Mouse (Mus musculus): ENCODE results near the gene Rbm10.

Gene Rbm10

DNA sequence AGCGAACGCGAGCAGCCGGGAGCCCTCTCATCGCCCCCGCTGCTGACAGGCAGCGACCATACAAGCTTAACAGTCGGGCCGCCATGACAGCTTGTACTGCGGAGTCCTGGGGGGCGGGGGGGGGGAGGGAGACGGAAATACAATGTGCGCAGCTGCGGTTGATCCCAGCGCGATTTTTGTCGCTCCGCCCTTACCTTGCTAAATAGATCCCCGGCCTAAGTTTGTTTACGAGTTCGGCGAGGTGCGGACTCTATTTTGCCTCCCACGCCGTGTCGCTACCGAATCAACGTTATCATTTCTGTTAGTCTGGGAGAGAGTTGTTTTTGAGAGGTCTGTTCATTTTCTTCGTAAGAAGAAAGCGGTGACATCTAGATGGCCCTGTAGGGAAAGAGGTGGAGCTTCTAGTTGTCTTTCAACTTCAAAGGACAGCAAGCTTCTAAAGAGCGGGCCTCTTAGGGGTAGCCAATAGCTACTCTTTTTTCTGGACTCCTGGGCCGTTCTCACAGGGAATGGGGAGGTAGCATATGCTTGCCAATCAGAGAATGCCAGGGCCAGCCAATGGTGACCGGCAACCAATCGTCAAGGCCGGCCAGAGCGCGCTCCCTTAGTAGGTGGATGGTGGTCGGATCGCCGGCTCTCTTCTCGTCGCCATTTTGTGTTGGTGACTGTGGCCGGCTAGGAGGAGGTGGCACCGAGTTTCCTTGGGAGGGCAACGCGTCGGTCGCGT lies at the start of gene Rbm10, which contains the start of gene Ndufb11:
Gene Rbm10, plus strand, starts transcription at position 328 of the 727 bp plus-strand sequence.
Gene Ndufb11, minus strand, starts transcription at position 444 of the 727 bp plus-strand sequence.
- in situ Hi-C loops (cut with MboI, MseI): loop anchor here (10.0 kb wide), 2 partner anchors 193 to 1557 kb away; partner anchors contain the start of gene Jade3 (in 1 of the 2)

DNA sequence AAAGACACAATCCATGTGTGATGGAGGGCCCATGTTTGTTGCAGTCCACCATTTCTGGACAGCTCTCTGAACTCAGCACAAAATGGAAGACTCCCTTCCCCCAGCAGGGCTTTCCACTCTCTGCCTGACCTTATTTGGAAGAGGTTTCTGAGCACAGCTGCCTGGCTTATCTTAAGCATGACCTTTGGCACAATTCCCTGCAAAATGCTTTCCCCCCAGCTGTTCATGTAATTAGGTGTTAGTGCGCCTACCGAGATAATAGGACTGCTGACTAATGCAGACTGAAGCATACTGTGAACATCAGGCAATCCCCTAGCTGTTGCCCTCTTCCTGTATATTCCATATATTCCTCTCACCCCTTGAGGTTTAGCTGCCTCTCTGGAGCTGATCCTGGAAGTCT lies 46.3 kb upstream of the Rbm10 start:
- in situ Hi-C loops (cut with MboI, MseI): no loop called here

DNA sequence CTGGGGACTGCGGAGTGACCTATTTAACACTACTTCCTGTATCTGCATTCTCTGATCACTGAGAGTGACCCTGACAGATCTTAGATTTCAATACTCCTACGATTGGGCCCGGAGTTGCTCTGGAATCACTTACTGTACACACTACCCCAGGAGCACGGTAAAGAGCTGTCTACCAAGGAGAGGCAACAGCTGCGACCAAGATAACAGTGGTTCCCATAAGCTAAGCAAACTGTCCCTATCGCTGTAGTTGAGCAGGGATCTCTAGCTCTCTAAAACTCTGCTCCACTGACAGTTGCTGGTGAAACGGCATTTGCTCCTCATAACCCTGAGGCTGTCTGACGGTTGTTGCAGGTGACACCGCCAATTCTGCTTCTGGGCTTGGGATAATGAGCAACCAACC lies 44.6 kb upstream of the Rbm10 start:
- in situ Hi-C loops (cut with MboI, MseI): no loop called here

DNA sequence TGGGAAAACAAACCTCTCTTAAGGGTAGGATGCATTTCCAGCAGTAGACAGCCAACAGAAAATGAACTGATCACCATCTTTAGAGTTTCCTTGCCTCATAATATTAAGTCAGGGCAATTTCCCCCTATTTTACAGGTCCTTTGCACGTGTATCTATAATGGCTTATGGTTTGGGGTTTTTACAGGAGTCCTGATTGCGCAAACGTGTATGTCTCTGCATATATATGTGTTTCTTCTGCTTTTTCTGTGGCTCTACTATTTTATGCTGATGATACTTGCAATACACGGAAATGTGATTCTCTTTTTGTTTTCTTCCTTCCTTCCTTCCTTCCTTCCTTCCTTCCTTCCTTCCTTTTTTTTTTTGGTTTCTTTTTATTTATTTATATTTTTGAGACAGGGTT lies 43.4 kb upstream of the Rbm10 start:
- in situ Hi-C loops (cut with MboI, MseI): no loop called here

GRCm38 (mm10) chrX:20587968-20588367 lies 29.3 kb upstream of the Rbm10 start:
- in situ Hi-C loops (cut with MboI, MseI): no loop called here

GRCm38 (mm10) chrX:20608500-20608899 lies 8.8 kb upstream of the Rbm10 start:
- in situ Hi-C loops (cut with MboI, MseI): no loop called here

DNA sequence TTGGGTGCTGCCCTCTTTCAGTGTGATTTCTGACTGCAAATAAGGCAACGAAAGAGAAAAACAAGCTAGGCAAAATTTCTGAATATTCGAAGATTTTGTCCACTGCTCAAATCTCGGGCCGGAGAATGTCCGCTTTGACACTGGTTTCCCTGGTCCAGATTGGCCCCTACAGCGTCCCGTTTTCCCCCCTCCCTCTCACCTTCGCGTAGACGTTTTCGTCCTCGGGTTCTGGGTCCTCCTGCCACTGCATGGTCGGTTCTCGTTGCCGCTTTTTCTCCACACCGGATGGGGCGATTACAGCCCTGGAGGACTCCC lies 485 bp upstream of the Rbm10 start:
- in situ Hi-C loops (cut with MboI, MseI): loop anchor here (10.0 kb wide), 2 partner anchors 192 to 1558 kb away; partner anchors contain the start of gene Jade3 (in 1 of the 2)

DNA sequence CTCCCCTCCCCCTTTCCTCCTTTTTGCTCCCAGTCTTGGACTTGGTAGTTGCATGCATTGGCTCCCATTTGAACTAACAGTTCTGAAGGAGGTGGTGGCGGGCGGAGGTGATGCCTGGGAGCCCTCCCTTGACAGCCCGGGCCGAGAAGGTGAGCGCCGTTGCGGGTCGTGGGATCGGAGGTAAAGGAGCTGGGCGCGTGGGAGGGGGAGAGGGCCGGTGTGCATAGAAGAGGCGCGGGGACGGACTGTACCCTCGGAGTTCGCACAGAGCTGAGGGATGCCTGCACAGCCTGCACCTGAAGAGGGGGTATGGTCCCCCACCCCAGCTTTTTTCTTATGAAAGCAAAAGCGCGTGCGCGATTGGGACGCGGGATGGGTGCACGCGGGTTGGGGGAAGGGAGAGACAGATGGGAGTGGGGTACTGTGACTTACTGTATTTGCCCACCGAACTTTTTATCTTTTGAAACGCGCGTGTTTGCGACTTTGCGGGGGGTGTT lies 648 bp downstream of the Rbm10 start:
- in situ Hi-C loops (cut with MboI, MseI): loop anchor here (10.0 kb wide), 2 partner anchors 193 to 1557 kb away; partner anchors contain the start of gene Jade3 (in 1 of the 2)

DNA sequence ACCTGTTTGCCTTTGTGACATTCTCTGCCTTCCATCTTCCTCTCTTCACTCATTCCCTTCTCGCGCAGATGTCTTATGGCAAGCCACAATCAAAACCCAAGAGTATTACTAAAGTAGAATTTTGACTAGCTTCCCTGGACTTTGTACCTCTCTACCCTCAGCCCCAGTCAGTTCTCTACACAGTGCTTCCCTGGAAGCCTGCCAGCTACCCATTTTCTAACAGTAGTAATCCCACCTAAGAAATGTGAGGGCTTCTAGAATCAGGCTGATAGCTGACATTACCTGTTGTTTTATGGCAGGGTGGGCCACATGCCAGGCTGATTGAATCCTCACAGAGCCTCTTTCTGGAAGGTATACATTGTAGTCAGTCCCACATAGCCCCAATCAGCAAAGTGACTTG lies 20.8 kb downstream of the Rbm10 start:
- in situ Hi-C loops (cut with MboI, MseI): no loop called here

GRCm38 (mm10) chrX:20644780-20645179 lies 27.5 kb downstream of the Rbm10 start:
- in situ Hi-C loops (cut with MboI, MseI): no loop called here

- in situ Hi-C loops (cut with MboI, MseI): no loop called here
These were observed 40.3 kb downstream of the Rbm10 start for GRCm38 (mm10) chrX:20657593-20657992.

DNA sequence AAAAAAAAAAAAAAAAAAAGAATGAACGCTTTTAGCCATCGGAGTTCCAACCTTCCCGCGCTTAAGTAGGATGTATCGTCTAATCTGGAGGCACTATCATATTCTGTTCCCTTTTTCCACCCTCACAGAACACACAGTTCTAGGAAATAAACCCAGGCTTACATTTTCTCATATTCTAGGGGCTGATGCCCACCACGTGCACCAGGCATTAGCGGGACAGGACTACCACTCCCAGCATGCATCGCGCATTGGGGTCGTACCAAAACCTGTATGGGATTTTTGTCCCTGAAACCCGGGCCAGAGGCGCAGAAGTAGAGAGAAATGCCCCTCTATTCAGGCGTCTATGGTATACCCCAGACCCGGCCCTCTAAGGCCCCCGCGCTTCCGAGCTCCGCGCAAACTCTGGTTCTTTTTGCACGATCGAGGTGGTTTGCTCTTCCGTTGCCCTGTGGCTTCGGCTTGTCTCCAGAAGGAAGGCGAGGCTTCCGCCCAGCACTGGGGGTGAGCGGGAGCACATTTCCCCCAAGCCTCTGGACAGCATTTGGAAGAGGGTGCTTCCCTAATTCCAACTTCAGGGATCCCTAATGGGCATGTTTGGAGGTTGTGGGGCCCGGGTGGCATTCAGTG lies 40.8 kb downstream of the Rbm10 start, which contains the start of gene Uba1:
Gene Uba1, plus strand, starts transcription at position 301 of the 627 bp plus-strand sequence.
- in situ Hi-C loops (cut with MboI, MseI): no loop called here

DNA sequence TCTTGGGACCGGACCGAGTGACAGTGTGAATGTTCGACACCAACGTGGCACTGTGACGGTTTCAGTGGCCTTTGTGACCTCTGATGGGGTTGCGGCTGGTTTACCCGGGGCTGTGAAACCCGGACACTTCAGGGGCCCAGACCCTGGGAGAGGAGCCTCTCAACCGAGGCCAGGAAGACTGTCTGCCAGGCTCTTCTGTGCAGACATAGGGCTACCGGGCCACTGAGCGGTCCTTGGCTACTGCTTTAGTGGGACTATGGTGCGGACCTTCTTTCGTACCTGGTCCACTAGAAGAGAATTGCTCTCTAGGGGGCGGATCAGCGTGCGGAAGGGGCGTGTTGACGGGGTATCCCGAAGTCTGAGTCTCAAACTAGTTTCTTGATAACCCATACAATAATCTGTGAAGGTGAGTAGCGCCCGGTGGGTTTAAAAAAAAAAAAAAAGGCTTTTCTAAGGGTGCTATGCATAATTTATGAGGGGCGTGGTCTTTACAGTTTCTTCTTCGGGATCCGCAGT lies 41.6 kb downstream of the Rbm10 start:
- in situ Hi-C loops (cut with MboI, MseI): no loop called here

DNA sequence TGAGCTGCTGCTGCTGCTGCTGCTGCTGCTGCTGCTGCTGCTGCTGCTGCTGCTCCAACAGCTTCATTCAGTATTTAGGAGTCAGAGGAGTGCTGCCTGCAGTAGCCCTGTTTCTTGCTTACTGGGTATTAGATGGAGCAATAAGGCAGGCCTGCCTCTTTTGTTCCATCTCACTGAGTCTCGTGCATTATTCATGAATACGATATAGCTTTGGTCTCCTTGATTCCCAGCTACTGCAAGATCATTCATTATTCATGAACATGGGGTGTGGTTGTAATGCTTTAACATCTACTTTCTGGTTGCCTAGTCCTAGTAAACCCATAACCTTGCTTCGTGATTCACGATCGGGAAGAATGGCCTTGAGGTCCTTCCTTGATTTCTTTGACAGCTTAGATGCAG lies 45.0 kb downstream of the Rbm10 start:
- in situ Hi-C loops (cut with MboI, MseI): loop anchor here in 1 of 2 experiments (10.0 kb wide), 1 partner anchor 152 kb away; no protein-coding TSS in a partner anchor

DNA sequence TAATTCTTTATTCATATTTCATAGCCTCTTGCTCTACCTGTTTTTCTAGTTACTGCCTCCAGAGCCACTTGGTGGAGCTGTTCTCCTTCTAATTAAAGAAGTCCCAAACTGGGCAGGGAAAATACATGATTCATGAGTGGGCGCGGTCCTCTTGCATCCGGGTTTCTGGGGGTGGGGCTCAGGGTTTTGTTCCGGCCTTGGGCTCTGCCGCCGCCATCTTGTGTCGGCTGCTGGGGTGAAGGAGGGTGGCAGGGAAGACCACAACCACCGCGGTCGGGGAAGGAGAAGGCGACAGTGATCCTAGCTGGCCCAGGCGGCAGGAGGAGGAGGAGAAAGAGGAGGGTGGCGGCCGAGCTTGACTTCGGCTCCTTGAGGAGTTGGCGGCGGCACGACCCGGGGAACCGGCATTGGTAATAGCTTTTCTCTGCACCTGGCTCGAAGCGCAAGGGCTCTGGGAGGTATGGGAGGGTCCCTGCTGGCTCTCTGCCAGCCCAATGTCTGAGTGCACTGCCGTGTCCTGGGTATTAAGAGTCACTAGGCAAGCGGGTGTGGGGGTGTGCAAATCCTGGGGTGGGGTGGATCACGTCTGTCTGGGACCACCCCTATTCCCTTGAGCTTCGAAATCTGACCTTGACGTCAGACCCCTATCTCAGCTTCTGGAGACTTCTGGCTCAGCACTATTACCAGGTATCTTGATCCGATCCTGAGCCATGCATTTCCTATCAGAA lies 45.6 kb downstream of the Rbm10 start:
- in situ Hi-C loops (cut with MboI, MseI): loop anchor here in 1 of 2 experiments (10.0 kb wide), 1 partner anchor 152 kb away; no protein-coding TSS in a partner anchor

GRCm38 (mm10) chrX:20663444-20663790 lies 46.1 kb downstream of the Rbm10 start:
- in situ Hi-C loops (cut with MboI, MseI): loop anchor here in 1 of 2 experiments (10.0 kb wide), 1 partner anchor 151 kb away; no protein-coding TSS in a partner anchor

DNA sequence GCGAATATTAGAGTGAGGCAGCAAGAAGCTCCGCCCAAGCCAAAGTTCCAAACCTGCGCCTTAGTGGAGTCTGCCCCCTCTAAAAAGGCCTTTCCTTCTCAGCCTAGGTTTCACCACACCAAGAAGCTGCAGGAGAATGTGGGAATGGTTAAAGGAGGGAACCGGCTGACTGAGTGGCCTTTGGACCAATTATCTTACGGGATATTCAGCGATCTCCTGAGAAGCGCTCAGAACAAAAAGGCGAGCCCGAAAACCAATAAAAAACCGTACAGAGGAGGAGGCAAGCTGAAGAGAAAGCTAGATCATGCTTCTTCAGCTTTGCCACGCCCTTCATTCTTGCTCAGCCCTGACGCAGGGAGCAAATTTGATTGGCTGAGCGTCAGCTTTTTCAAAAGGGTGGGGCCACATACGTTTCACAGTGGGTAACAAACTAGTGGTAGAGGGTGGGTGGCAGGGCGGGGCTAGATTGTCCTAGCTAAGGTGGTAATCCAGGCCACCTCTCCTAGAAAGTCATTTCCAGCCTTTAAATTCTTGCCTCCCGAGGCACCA lies 70.3 kb downstream of the Rbm10 start, which contains the start of gene Cdk16:
Gene Cdk16, plus strand, starts transcription at position 436 of the 549 bp plus-strand sequence.
- in situ Hi-C loops (cut with MboI, MseI): loop anchor here in 1 of 2 experiments (10.0 kb wide), 1 partner anchor 267 kb away; the partner anchor contains the start of gene Elk1

- in situ Hi-C loops (cut with MboI, MseI): loop anchor here in 1 of 2 experiments (10.0 kb wide), 1 partner anchor 267 kb away; the partner anchor contains the start of gene Elk1
These were observed 70.8 kb downstream of the Rbm10 start for GRCm38 (mm10) chrX:20688068-20688547.

DNA sequence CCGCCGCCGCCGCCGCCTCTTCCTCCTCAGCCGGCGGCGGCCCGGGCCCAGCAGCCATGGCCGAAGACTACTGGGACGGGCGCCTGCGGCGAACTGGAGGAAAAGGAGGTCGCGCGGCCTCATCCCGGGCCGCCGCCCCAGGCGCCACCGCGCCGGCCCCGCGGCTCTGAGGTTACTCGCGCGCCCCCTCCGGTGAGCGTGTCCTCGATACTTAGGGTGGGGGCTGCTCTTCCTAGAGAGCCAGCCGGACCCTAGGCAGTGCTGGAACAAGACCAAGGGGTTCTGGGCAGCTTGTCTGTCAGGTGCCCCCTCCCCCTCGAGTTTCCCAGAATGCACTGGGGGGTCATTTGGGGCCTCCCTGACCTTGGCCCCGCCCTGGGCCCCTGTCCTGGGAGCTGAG lies 71.3 kb downstream of the Rbm10 start:
- in situ Hi-C loops (cut with MboI, MseI): loop anchor here in 1 of 2 experiments (10.0 kb wide), 1 partner anchor 266 kb away; the partner anchor contains the start of gene Elk1

GRCm38 (mm10) chrX:20691566-20691965 lies 74.3 kb downstream of the Rbm10 start:
- in situ Hi-C loops (cut with MboI, MseI): loop anchor here in 1 of 2 experiments (10.0 kb wide), 1 partner anchor 1993 kb away; no protein-coding TSS in a partner anchor
